Mouse (Mus musculus) inflammation-experienced regulatory T-cells, adult 16 weeks (primary cell): ENCODE results near the gene Polr3g. TPM values are rescaled to one million over a fixed set of nuclear protein-coding genes. Genes with fewer than 3 reads are reported as not detected.

Experiments used
- polyA plus RNA-seq: library from polyadenylated mRNA; unstranded; fragments of 100-300 nt; shearing (Covaris generic); gene quantifications from one replicate; pipeline ENCODE4 v1.2.1, GENCODE M21; 2017

Polr3g gene
- 19.0 TPM for polyA plus RNA-seq

DNA sequence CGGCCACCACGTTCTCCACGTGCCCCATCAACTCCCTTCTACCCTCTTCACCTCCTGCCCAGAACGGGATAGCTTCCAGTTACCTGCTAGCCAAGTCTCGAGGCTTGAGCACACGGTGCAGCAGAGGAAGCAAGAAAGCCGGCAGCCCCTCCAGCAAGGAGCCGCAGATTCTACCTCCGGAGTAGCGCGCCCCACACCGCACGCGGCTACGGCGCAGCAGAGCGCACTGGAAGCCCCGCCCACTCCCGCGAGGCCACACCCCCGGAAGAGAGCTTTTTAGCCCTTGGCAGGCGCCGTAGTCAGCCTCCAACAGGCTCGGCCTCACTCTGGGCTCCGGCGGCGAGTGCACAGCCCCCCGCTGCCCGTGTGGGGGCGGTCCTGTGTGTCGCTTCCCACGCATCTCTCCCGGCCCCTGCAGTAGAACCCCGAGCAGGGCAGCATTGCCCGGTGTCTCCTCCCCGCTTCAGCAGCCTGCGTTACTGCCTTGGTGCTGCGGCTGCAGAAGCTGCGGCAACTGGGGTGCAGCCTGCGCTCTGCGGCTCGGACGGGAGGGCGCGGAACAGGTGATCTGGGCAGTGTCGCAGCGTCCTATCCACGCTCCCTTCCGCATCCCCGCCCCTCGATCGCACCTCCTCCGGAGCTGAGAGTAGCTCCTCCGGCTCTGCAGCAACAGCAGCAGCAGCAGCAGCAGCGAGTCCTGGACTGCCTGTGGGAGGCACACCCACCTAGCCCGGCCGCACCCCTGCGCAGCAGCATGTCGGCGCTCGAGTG lies at the start of gene Polr3g, which contains the start of gene Mblac2:
Gene Polr3g (minus strand): TSS at position 239 of the 771 bp plus-strand sequence.
Gene Mblac2 (plus strand): TSS at position 567 of the 771 bp plus-strand sequence.

GRCm38 (mm10) chr13:81657351-81658052 lies 53.3 kb downstream of the Polr3g start, which contains the start of gene Lysmd3:
Gene Lysmd3, plus strand, starts transcription at chr13:81657663.

GRCm38 (mm10) chr13:81632720-81633415 lies 77.9 kb downstream of the Polr3g start, which contains the start of gene Adgrv1:
Gene Adgrv1, minus strand, starts transcription at chr13:81633154.

Other genes with a start within 250 kb of the Polr3g start
- gene Adgrv1, start 77.9 kb downstream of the Polr3g start, polyA plus RNA-seq = 1.2 TPM
- 19.7 TPM for gene Lysmd3, start 53.4 kb downstream of the Polr3g start, polyA plus RNA-seq
- 19.5 TPM for gene Mblac2, start 328 bp upstream of the Polr3g start, polyA plus RNA-seq
- 186 TPM for gene Cetn3, start 72.1 kb upstream of the Polr3g start, polyA plus RNA-seq